In the genomic region with DNA sequence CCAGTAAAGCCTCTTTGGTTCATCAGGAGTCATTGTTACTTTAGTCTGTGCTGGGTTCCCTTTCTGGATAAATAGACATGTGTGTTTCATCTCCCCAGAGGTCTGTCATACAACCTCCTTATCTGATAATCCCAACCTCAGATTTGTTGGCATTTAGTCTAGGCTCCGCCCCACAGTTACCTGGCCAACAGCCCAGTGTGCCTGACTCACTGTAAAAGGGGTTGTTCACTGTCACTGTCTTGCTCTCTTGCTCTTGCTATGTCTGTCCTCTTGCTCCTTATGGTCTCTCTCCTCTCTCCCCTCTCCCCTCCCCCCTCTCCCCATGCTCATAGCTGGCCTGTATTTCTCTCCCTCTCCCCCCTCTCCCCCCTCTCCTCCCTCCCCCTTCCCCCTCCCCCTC, we compare ENCODE assay signal across 8 mouse cellular contexts. TPM values are rescaled to one million over a fixed set of nuclear protein-coding genes. Genes with fewer than 3 reads are reported as not detected.
A peak's percentile ranks its signal among the peaks of the same experiment; 100 is the strongest.
DNase-seq lines count a peak whose midpoint lies in the region; ATAC-seq lines count a peak whose summit lies in the region.

No protein-coding gene starts in this region.

- 68% methylated on average over 1 of the region's 1 CpGs for WGBS in stomach, embryonic 14.5 days

- H3K9me3 ChIP-seq in stomach, embryonic 14.5 days (ENCODE audit: control insufficient read depth, low read depth, low read length): no peaks in the 10 kb centered on the region

- H3K27me3 ChIP-seq in stomach, embryonic 14.5 days (ENCODE audit: control insufficient read depth, insufficient read depth, low read length): no peaks in the 10 kb centered on the region

- peaks cover 21% of the 10 kb centered on the region for H3K4me1 ChIP-seq in stomach, embryonic 14.5 days (ENCODE audit: control insufficient read depth, insufficient read depth, low read length)

- ATAC-seq in stomach, embryonic 14.5 days (ENCODE audit: insufficient number of reproducible peaks, insufficient read depth, low FRiP score, low read depth): peak; percentile 14; the same call in 1 of the 2 replicates

- no peaks in the 10 kb centered on the region for H3K36me3 ChIP-seq in stomach, embryonic 14.5 days (ENCODE audit: control insufficient read depth, insufficient read depth, low read length)

- no peak overlapping the region for H3K9ac ChIP-seq in stomach, embryonic 14.5 days (replicated peaks; ENCODE audit: low read depth, low read length)

- DNase-seq in layer of hippocampus, adult 9-11 months: peak; percentile 35
- DNase-seq in layer of hippocampus, adult 8-10 months (ENCODE audit: low spot score in 2 of 2): no peak
- DNase-seq in adrenal gland, postnatal 36 days: peak; percentile 84 to 93
- peak; percentile 30 for DNase-seq in kidney, postnatal 14 days
- DNase-seq in natural killer cell, adult 2 months (ENCODE audit: low spot score in 2 of 2): no peak
- no peak for DNase-seq in thymus, postnatal 36 days
- DNase-seq in retina, embryonic 14.5 days (ENCODE audit: low spot score): no peak

- H3K4me2 ChIP-seq in stomach, embryonic 14.5 days (replicated peaks; ENCODE audit: low read depth, low read length): no peak overlapping the region

- H3K27ac ChIP-seq in stomach, embryonic 14.5 days (ENCODE audit: low read length): peak overlapping the region; percentile 91

- H3K4me3 ChIP-seq in stomach, embryonic 14.5 days (ENCODE audit: low read depth, low read length): no peak overlapping the region

RNA-seq across cellular contexts. Expression of a gene that starts 44.3 kb away (rescaled TPM):
- total RNA-seq in layer of hippocampus, adult 8-10 months (2022): 10 to 100 TPM in 2 of 4 experiments, 1 to 10 TPM in 2; 6.4 to 13.3 (median 10.6) TPM
- 10 to 100 TPM; 32.1 to 34.5 TPM for total RNA-seq in adrenal gland, postnatal 36 days (2021)
- polyA plus RNA-seq in stomach, embryonic 14.5 days (2014; fragmentation: Nextera tagmentation; extraction: Ambion mirVana): 11.7 and 13.5 TPM in 2 replicates

RNA-seq across cellular contexts. Expression of a gene that starts 44.5 kb away (rescaled TPM):
- 10 to 100 TPM in 1 of 4 experiments, 1 to 10 TPM in 3; 7.7 to 10.8 (median 9.0) TPM for total RNA-seq in layer of hippocampus, adult 8-10 months (2022)
- 10 to 100 TPM; 42.4 to 61.2 TPM for total RNA-seq in adrenal gland, postnatal 36 days (2021)
- polyA plus RNA-seq in stomach, embryonic 14.5 days (2014; fragmentation: Nextera tagmentation; extraction: Ambion mirVana): 47.5 and 49.7 TPM in 2 replicates

RNA-seq across cellular contexts. Expression of a gene that starts 57.0 kb away (rescaled TPM):
- total RNA-seq in layer of hippocampus, adult 8-10 months (2022): 10 to 100 TPM; 42.7 to 63.8 (median 50.2) TPM
- 10 to 100 TPM; 31.1 to 73.6 TPM for total RNA-seq in adrenal gland, postnatal 36 days (2021)
- polyA plus RNA-seq in stomach, embryonic 14.5 days (2014; fragmentation: Nextera tagmentation; extraction: Ambion mirVana): 64.9 and 76.3 TPM in 2 replicates

Comparison
In these comparisons a context has a peak if more than half of its experiments do, and no peak if none do; other contexts are left out.
1. DNase-seq: peak in layer of hippocampus, adult 9-11 months (single experiment), adrenal gland, postnatal 36 days (2 of 2) and kidney, postnatal 14 days (single experiment); none in layer of hippocampus, adult 8-10 months (0 of 2), natural killer cell, adult 2 months (0 of 2), thymus, postnatal 36 days (0 of 2) and retina, embryonic 14.5 days (single experiment).